Mouse (Mus musculus): ENCODE data around the gene Slc4a10. TPM values are rescaled to one million over a fixed set of nuclear protein-coding genes. Genes with fewer than 3 reads are reported as not detected.

Slc4a10 gene
- polyA plus RNA-seq (2012): not detected in 2 replicates

DNA sequence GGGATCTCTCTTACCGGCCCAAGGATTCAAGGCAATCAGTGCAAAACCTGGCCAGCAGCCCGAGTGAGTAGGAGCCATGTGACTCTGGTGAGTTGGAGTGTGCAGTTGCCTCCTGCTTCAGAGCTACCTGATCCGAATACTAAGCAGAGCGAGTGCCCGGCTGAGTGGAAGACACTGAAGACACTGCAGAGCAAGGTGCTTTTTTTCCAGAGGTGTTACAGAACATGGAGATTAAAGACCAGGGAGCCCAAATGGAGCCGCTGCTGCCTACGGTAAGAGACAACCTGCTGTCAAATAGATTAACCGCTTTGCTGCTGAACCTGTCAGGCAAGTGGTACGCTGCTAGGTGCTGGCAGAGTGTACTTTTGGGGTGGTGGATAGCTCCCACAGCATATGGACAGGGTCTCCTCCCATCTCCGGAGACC is at the start of gene Slc4a10:
Slc4a10 (plus strand) TSS at position 42 of the 425 bp plus-strand sequence.
- no peak for TF ChIP-seq GATA1 (IDR thresholded peaks at IDR 0.05; ENCODE audit: low read length)

DNA sequence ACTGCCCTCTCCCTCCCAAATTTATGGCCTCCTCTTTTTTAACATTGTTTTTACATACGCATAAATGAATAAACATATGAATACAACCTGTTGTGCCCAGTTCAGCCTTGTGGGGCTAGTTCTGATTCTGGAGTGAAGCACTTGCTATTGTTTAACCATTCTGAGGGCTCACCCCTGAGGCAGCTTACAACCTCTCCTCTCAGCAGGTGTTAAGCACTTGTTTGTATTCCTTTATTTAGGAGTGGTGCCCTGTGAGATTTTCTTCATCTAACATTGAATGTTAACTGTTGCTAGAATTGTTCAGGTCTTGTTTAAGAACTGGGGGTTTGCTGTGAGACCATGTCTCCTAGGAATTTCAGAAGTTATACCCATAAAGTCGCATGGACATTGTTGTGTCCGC is 28.1 kb upstream of the Slc4a10 start:
- TF ChIP-seq GATA1 (IDR thresholded peaks at IDR 0.05; ENCODE audit: low read length): no peak

DNA sequence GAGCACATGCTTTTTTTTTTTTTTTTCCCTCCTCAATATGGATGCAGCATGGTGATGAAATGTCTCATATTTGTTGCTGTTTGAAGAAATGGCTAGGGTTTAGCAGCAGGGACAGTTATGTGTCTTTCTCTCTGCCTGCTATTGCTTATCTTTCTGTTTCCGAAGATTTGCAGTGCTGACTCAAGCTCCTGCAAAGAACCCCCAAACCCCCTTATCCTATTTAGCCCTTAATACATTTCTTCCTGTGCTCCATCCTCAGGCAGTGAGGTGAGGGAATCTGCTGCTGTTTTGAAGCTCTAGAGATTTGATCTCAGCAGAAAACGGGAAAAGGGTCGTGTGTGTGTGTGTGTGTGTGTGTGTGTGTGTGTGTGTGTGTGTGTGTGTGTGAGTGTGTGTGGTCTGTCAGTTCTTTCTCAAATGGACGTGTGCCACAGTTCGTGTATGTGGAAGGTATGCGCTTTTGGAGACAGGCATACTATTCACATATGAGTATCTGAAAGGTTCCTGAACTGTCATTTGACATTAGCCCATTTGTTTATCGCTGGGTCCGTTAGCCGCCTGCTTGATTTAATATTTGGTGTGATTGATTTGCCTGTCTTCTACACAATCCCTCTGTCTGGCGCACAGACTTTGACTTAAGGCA is 720 bp downstream of the Slc4a10 start:
- no peak for TF ChIP-seq GATA1 (IDR thresholded peaks at IDR 0.05; ENCODE audit: low read length)

DNA sequence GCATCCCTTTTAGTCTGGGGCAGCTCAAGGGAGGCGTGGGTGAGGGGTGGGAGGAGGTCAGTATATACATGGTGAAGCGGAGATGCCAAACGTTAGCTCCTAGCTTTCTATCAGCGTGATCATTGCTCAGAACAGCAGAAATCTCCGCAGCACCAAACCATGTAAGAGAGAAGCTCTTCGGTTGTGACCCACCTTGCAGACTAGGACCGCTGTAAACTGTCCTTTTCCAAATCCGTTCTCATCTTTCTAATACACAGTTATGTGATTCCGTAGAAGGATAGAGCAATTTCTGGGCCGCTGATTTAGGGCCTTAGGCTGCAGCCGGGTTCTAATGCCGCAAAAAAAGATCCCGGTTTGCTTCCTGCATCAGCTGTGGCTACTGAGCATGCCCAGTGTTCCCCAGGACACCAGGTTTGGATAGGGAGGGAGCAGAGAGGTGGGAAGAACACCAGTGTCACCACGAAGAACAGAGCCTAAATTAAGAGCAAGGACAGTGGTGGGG is 1.3 kb downstream of the Slc4a10 start:
- TF ChIP-seq GATA1 (IDR thresholded peaks at IDR 0.05; ENCODE audit: low read length): no peak

DNA sequence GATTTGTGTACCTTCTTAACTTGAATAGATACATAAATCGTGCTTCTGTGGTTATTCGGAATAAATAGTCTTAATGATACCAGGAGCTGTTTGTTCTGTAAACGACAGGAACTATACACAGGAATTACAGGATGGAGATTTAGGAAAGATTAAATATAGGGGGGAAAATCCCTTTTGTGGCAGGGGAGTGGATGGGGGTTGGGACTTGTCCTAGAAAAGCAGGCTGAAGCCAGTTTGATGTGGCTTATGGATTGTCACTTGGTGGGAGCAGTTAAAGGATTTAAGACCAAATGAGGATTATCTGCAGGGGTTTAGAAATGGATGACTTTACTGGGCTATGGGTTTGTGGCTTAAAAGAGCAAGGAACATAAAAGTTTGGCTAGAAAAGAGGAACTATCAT is 1.9 kb downstream of the Slc4a10 start:
- TF ChIP-seq GATA1 (IDR thresholded peaks at IDR 0.05; ENCODE audit: low read length): no peak

DNA sequence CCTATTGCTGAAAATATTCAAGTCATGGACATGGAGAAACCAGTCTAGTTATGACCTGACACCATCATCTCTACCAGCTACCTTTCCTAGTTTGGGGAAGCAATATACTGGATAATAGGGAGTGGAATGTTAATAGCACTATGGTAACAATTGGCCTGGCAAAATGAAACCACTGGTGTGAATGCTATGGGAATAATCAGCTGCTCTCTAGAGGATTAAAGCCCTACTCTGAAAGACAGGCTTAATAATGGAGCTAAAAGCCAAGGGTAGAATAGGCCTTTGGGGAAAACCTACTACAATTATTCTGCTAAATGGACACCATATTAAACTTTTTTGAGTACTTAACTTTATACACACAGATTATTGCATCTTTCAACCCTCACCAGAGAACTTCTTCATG is 30.2 kb downstream of the Slc4a10 start:
- no peak for TF ChIP-seq GATA1 (IDR thresholded peaks at IDR 0.05; ENCODE audit: low read length)

DNA sequence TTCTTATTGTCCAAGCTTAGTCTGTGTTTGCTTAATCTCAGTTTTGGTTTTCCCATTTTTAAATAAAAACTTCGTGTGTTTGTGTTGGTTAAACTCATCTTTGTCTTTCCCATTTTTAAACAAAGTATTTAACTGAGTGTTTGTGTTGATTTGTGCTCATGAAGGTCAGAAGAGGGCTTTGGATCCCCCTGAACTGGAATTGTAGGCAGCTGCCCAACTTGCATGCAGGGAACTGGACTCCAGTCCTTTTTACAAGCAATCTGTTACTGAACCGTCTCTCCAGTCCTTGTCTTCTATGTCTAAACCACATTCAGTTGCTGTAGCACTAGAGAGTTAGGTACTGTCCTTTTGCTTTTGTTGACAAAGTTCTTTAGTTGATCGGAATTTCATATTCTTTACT is 41.3 kb downstream of the Slc4a10 start:
- no peak for TF ChIP-seq GATA1 (IDR thresholded peaks at IDR 0.05; ENCODE audit: low read length)

DNA sequence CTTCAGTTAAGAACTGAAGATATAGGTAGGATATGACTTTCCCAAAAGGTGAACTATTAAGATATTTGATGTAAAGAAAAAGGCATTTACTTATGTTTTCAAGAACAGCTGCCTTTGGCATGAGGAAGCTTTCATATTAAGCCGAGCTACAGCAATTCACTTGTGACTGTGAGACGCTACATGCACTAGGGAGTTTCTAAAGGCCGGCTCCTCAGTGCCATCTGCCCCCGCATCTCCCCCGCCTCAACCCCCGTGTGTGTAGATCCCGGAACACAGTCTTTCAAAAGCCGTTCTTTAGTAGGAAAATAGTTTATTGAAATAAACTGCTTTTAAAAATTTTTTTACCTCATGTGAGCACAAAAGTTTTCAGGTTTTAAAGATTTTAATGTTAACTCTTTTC is 42.5 kb downstream of the Slc4a10 start:
- no peak for TF ChIP-seq GATA1 (IDR thresholded peaks at IDR 0.05; ENCODE audit: low read length)

DNA sequence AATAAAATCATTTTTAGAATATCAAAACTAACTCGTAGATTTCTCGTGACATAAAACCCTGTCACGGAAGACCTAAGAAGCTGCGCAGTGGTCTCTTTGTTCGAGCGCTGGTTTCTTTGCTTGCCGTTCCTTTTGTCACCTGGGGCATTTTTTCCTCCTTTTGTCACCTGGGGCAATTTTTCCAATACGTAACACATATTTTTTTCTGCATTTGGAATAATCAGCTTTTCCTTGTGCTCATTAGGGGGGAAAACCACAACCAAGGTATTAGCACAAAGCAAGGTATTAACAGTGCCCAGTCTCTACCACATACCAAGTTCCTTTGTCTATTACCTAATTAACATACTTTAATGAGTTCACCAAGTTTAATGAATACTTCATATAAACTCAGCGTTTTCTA is 42.9 kb downstream of the Slc4a10 start:
- no peak for TF ChIP-seq GATA1 (IDR thresholded peaks at IDR 0.05; ENCODE audit: low read length)

DNA sequence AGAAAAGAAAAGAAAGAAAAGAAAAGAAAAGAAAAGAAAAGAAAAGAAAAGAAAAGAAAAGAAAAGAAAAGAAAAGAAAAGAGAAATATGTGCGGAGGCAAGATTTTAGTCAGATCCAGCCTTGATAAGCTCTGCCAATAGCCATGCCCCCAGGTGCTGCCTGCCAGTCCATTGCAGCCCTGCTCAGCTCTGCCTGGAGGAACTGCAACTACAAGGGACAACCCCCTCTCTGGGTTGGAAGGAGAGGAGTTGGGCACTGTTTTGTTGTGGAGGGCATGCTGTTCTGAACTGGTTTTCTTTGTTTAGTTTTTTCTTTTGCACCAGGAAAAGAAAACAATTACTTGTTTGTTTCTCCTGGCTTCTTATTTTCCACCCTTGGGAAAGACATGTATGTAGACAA is 54.3 kb downstream of the Slc4a10 start:
- no peak for TF ChIP-seq GATA1 (IDR thresholded peaks at IDR 0.05; ENCODE audit: low read length)

DNA sequence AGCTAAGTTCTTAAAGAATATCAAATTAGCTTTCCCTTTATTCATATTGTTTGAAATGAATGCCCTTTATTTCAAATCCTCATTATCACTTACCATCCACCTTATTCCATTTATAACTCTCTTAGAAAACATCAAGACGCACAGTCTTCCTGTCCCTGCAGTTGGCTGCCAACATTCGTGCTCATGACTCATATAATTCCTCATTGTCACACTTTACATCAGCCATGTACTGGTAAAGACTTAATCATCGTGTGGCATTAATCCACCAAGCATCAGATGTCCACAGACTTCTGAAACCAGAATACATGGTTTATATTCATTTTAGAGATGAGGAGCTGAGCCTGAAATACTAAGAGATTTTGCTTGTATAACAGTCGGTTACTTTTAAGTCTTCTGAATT is 69.1 kb downstream of the Slc4a10 start:
- no peak for TF ChIP-seq GATA1 (IDR thresholded peaks at IDR 0.05; ENCODE audit: low read length)

DNA sequence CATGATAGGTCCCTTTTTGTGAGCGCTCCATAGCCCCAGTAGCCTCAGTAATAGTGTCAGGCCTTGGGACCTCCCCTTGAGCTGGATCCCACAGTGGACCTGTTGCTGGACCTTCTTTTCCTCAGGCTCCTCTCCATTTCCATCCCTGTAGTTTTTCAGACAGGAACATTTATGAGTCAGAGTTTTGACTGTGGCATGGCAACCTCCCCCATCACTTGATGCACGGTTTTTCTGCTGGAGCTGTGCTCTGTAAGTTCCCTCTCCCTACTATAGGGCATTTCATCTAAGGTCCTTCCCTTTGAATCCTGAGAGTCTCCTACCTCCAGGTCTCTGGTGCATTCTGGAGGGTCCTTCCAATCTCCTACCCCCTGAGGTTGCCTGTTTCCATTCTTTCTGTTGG is 83.7 kb downstream of the Slc4a10 start:
- no peak for TF ChIP-seq GATA1 (IDR thresholded peaks at IDR 0.05; ENCODE audit: low read length)

DNA sequence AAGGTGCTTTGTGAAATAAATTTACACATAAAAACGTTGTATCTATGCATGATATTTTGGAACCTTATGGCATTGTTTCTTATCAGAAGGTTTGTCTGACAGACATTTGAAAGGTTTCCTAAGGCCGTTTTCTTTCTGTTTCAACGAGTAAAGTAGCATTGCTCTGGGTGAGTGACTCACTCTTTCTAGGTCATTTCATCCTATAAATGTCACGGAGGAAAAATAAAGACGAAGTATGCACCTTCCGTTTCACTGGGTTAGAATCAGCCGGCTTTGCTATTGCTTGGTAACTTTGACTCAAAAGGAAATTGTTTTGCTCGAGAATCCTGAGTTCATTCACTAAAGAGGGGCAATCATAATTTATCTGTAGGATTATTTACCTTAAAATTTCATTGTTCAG is 88.6 kb downstream of the Slc4a10 start:
- no peak for TF ChIP-seq GATA1 (IDR thresholded peaks at IDR 0.05; ENCODE audit: low read length)

DNA sequence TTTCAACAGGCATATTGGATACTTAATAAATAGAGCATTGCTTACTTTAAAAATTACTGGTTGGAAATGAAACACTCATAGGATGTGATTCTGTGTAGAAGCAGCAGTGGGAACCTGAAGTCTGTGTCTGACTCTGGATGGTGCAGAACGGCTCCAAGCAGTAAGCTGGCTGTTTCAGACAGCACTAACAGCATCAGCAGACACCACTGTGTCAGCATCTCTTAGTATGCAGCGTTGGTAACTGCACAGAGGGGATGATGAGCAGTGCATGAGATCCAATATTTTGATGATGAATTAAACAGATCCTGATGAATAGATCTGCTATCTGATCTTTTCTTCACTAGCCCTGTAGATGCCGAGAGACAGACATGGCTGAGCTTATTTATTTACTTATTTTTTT is 101.4 kb downstream of the Slc4a10 start:
- TF ChIP-seq GATA1 (IDR thresholded peaks at IDR 0.05; ENCODE audit: low read length): no peak

DNA sequence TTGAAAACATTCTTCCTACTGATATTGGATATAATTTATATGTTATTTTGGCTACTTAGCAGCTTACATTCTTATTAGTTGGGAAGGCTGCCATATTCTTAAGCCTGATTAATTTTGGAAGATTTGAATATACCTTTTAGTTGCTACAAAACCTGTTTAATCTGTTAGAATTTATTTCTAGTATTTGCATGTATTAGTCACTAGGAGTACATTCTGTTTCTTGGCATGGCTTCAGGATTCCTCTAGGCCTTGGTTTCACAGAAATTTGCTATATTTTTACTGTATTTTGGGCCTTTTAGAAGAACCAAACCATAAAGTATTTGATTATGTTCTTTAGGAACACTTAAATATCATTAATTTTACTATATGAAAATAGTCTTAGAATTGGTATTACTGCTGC is 103.2 kb downstream of the Slc4a10 start:
- no peak for TF ChIP-seq GATA1 (IDR thresholded peaks at IDR 0.05; ENCODE audit: low read length)

DNA sequence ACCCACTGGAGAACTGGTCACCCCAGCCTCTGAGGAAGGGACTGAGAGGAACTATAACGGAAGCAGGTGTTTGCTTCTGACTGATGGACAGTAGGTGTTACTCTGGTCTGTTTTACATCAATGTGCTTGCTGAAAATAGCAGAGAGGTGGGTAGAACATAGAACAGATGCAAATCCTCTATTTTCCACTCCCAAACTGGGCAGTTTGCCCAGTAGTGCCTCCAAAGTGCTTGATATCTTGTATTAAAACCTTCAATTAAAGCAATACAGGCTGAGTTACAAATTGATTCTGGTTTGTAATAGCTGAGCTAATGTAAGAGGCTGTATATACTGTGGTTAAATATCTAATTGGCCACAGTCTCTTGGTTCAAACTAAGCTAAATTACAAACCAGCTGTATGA is 104.6 kb downstream of the Slc4a10 start:
- TF ChIP-seq GATA1 (IDR thresholded peaks at IDR 0.05; ENCODE audit: low read length): no peak

DNA sequence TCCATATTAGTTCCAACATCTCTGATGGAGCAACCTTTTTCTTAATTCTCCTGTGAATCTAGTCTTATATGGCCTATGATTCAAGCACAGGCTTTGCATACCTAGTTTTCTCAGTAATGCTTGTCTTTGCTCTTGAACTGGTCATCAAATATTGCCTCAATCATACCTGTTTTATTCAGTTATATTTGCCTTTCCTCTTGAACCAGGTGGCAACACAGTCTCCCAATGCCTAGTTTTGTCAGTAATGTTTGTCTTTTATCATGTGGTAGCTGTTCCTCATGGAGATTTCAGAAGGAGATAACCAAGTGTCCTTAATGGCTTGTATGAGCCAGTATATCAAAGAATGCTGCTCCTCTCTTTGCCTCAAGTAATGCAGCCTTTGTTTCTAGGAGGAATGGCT is 163.8 kb downstream of the Slc4a10 start:
- TF ChIP-seq GATA1 (IDR thresholded peaks at IDR 0.05; ENCODE audit: low read length): no peak

DNA sequence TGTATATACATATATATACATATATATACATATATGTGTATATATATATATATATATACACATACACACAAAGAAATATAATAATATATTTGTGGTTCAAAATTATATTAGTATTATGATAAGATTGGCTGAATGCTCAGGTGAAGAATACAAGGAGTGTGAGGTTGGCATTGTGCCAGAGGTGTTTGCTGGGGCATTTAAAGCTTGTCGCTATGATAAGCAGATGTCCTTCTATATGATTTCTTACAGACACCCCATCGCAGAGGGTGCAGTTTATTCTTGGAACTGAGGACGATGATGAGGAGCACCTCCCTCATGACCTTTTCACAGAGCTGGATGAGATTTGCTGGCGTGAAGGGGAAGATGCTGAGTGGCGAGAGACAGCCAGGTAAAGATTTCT is 164.8 kb downstream of the Slc4a10 start:
- no peak for TF ChIP-seq GATA1 (IDR thresholded peaks at IDR 0.05; ENCODE audit: low read length)
